Mouse (Mus musculus) ES-Bruce4 (cell line): ENCODE measurements around the gene Dpp6.

ENCODE experiments used
- CTCF ChIP-seq: IDR thresholded peaks from one replicate; pipeline ENCODE4 v1.8.1; 2011; ENCODE audit warnings: low read depth, low read length
- POLR2A ChIP-seq: IDR thresholded peaks from one replicate; pipeline ENCODE4 v1.8.1; 2011; ENCODE audit warnings: low read length; ENCODE audit not compliant: insufficient read depth

GRCm38 (mm10) chr5:27310217-27310616 lies 493.2 kb downstream of the Dpp6 start:
- no peak for TF ChIP-seq POLR2A
- TF ChIP-seq CTCF: no peak
